Mouse (Mus musculus): ENCODE measurements at regions not wholly inside any gene's neighbourhood (a gene's known extent, or its start where the extent isn't known, plus 50 kb on each side); places are given as distances from the start of the nearest gene placed in this dataset.

- Histone ChIP-seq H3K27ac (ENCODE audit: control insufficient read depth, insufficient read depth, low read depth, low read length, poor library complexity) (no peak overlapping the region), H3K4me1 (ENCODE audit: control insufficient read depth, insufficient read depth, low read length) (no peaks in the 10 kb centered on the region; the same call in 1 of the 2 replicates), H3K4me3 (replicated peaks; ENCODE audit: control insufficient read depth, low read depth, low read length) (no peak overlapping the region)
- 75% methylated on average over 11 of the region's 11 CpGs for WGBS
- TF ChIP-seq CTCF (IDR thresholded peaks at IDR 0.05; ENCODE audit: control insufficient read depth, insufficient read depth, low read length) (no peak), POLR2A (IDR thresholded peaks at IDR 0.05; ENCODE audit: borderline replicate concordance, control insufficient read depth, low read depth, low read length) (no peak)
These were observed 354.0 kb upstream of the Nfe2l3 start for GRCm38 (mm10) chr6:51078353-51078966.

DNA sequence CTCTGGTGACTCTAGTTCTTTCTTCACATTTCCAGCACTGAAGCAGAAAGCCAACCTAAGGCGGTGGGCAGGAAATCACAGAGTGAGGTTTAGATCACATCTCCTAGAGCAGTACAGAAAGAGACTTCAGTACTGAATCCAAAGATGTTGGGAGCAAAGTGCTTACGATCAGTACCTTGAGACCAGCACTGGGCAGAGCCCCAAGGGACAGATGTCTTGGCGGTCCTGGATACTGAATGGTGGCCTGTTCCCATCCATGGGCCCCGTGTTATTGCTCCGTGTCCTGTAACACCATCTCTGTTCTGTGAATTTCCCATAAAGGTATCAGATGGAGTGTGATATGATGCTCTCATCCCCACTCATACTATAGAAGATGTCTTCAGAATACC is 353.5 kb upstream of the Nfe2l3 start:
- TF ChIP-seq POLR2A (IDR thresholded peaks at IDR 0.05; ENCODE audit: borderline replicate concordance, control insufficient read depth, low read depth, low read length) (no peak), CTCF (IDR thresholded peaks at IDR 0.05; ENCODE audit: control insufficient read depth, insufficient read depth, low read length) (no peak)
- 85% methylated on average over 5 of the region's 5 CpGs for WGBS
- no peaks in the 10 kb centered on the region; the same call in 1 of the 2 replicates for H3K4me1 ChIP-seq (ENCODE audit: control insufficient read depth, insufficient read depth, low read length)
- H3K27ac ChIP-seq (ENCODE audit: control insufficient read depth, insufficient read depth, low read depth, low read length, poor library complexity), result no peak overlapping the region
- no peak overlapping the region for H3K4me3 ChIP-seq (replicated peaks; ENCODE audit: control insufficient read depth, low read depth, low read length)

GRCm38 (mm10) chr6:51081056-51081455 is 351.4 kb upstream of the Nfe2l3 start:
- Histone ChIP-seq H3K27ac (ENCODE audit: control insufficient read depth, insufficient read depth, low read depth, low read length, poor library complexity) (no peak overlapping the region), H3K4me1 (ENCODE audit: control insufficient read depth, insufficient read depth, low read length) (no peaks in the 10 kb centered on the region; the same call in 1 of the 2 replicates), H3K4me3 (replicated peaks; ENCODE audit: control insufficient read depth, low read depth, low read length) (no peak overlapping the region)
- WGBS, result 79% methylated on average over 5 of the region's 5 CpGs
- TF ChIP-seq CTCF (IDR thresholded peaks at IDR 0.05; ENCODE audit: control insufficient read depth, insufficient read depth, low read length) (no peak), POLR2A (IDR thresholded peaks at IDR 0.05; ENCODE audit: borderline replicate concordance, control insufficient read depth, low read depth, low read length) (no peak)

- 89% methylated on average over 9 of the region's 9 CpGs for WGBS
- H3K4me1 ChIP-seq (ENCODE audit: control insufficient read depth, insufficient read depth, low read length), result no peaks in the 10 kb centered on the region
- no peak overlapping the region for H3K27ac ChIP-seq (ENCODE audit: control insufficient read depth, insufficient read depth, low read depth, low read length, poor library complexity)
- H3K4me3 ChIP-seq (replicated peaks; ENCODE audit: control insufficient read depth, low read depth, low read length), result no peak overlapping the region
- no peak for TF ChIP-seq CTCF (IDR thresholded peaks at IDR 0.05; ENCODE audit: control insufficient read depth, insufficient read depth, low read length)
- no peak for TF ChIP-seq POLR2A (IDR thresholded peaks at IDR 0.05; ENCODE audit: borderline replicate concordance, control insufficient read depth, low read depth, low read length)
These were observed 347.8 kb upstream of the Nfe2l3 start for GRCm38 (mm10) chr6:51084656-51085055.

DNA sequence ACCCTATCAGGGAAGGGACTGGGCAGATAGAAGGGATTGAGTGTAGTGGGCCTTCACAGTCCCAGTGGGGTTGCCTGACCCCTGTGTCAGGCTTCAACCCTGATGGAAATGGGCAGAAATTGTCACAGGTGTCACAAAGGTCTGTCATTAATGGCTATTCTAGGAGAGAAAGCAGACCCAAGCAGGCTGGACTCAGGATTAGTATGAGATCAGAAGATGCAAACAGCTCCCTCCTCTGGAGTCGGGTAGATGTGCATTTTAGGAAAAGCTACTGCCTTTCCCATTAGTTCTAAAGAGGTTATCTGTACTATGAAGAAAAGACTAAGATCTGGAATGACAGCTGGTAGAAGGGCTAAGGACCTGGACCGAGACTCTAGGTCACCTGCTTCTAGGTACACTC is 346.9 kb upstream of the Nfe2l3 start:
- no peaks in the 10 kb centered on the region for H3K4me1 ChIP-seq (ENCODE audit: control insufficient read depth, insufficient read depth, low read length)
- TF ChIP-seq POLR2A (IDR thresholded peaks at IDR 0.05; ENCODE audit: borderline replicate concordance, control insufficient read depth, low read depth, low read length), result no peak
- no peak for TF ChIP-seq CTCF (IDR thresholded peaks at IDR 0.05; ENCODE audit: control insufficient read depth, insufficient read depth, low read length)
- H3K4me3 ChIP-seq (replicated peaks; ENCODE audit: control insufficient read depth, low read depth, low read length), result no peak overlapping the region
- 48% methylated on average over 2 of the region's 2 CpGs for WGBS
- H3K27ac ChIP-seq (ENCODE audit: control insufficient read depth, insufficient read depth, low read depth, low read length, poor library complexity), result no peak overlapping the region

DNA sequence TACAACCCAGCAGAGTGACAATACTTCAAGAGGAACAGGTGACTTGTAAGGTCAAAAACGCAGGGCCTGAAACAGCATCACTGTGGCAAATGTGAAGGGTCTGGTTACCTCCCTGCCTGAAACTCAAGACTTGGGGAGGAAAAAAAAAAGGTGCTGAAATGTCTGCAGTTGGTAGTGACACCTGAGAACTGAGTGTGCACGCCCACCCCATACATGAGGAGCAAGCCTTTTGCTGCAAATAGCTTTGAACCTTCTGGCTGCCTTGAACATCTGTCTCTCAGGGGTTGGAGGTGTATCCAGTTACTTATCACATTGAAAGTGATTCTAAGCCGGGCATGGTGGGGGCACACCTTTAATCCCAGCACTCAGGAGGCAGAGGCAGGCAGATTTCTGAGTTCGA is 346.1 kb upstream of the Nfe2l3 start:
- 73% methylated on average over 4 of the region's 4 CpGs for WGBS
- Histone ChIP-seq H3K4me1 (ENCODE audit: control insufficient read depth, insufficient read depth, low read length) (no peaks in the 10 kb centered on the region), H3K27ac (ENCODE audit: control insufficient read depth, insufficient read depth, low read depth, low read length, poor library complexity) (no peak overlapping the region), H3K4me3 (replicated peaks; ENCODE audit: control insufficient read depth, low read depth, low read length) (no peak overlapping the region)
- TF ChIP-seq CTCF (IDR thresholded peaks at IDR 0.05; ENCODE audit: control insufficient read depth, insufficient read depth, low read length) (no peak), POLR2A (IDR thresholded peaks at IDR 0.05; ENCODE audit: borderline replicate concordance, control insufficient read depth, low read depth, low read length) (no peak)

DNA sequence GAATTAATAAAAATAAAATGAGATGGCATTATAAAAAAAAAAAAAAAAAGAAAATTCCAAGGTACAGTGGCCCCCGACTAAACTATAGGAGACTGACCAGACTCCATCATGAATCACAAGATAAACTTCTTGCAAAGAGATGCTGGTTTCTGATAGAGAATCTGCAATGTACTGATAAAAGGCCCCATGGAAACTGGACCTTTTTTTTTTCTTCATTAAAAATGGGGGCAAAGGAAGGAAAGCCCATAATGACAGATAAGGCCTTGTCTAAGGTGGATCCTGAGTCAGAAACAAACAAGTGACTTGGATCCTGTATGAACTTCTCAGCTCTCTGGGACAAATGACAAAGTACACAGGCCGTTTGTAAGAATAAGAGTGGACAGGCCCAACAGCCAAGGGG is 344.7 kb upstream of the Nfe2l3 start:
- WGBS, result 56% methylated on average over 2 of the region's 2 CpGs
- Histone ChIP-seq H3K4me3 (replicated peaks; ENCODE audit: control insufficient read depth, low read depth, low read length) (no peak overlapping the region), H3K4me1 (ENCODE audit: control insufficient read depth, insufficient read depth, low read length) (no peaks in the 10 kb centered on the region), H3K27ac (ENCODE audit: control insufficient read depth, insufficient read depth, low read depth, low read length, poor library complexity) (no peak overlapping the region)
- TF ChIP-seq POLR2A (IDR thresholded peaks at IDR 0.05; ENCODE audit: borderline replicate concordance, control insufficient read depth, low read depth, low read length), result no peak
- TF ChIP-seq CTCF (IDR thresholded peaks at IDR 0.05; ENCODE audit: control insufficient read depth, insufficient read depth, low read length), result no peak

DNA sequence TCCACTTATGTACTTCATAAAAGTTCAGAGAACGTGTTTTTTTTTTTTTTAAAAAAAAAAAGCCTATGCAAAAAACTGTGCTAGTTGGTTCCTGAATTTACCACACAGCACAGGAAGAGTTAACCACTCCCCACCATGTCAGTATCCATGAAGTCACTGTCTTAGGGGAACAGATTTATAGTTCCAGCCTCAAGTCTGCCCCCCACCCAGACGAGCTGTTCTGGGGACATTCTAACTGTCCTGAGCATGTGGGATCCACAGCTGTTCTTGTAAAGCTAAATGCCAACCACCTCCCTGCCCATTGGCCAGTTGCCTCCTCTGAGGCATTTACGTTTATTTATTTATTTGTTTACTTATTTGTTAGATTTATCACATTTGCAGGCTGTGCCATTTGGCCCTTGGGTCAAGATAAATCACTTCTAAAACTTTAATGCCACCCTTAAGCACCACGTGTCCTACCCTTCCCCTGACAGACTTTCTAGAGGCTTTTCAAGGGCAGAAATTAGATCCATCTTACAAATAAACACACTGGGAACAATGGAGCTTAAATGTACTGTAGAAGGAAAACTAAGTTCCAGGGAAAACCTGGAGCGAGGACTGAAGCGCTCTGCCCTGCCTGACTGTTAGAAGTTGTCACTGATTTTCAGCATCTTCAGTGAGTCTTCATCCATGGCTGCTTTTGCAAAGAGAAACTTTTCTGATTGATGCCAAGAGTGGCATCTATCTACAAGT is 343.7 kb upstream of the Nfe2l3 start:
- H3K27ac ChIP-seq (ENCODE audit: control insufficient read depth, insufficient read depth, low read depth, low read length, poor library complexity), result no peak overlapping the region
- 51% methylated on average over 6 of the region's 6 CpGs for WGBS
- H3K4me3 ChIP-seq (replicated peaks; ENCODE audit: control insufficient read depth, low read depth, low read length), result no peak overlapping the region
- TF ChIP-seq CTCF (IDR thresholded peaks at IDR 0.05; ENCODE audit: control insufficient read depth, insufficient read depth, low read length) (no peak), POLR2A (IDR thresholded peaks at IDR 0.05; ENCODE audit: borderline replicate concordance, control insufficient read depth, low read depth, low read length) (no peak)
- no peaks in the 10 kb centered on the region for H3K4me1 ChIP-seq (ENCODE audit: control insufficient read depth, insufficient read depth, low read length)

Data from bone marrow, adult 2 months (tissue).